Mouse (Mus musculus) megakaryocyte-erythroid progenitor cell, adult 5-6 weeks (primary cell): Measurements from ENCODE around the gene Emp3. TPM values are rescaled to one million over a fixed set of nuclear protein-coding genes. Genes with fewer than 3 reads are reported as not detected.

Experiments used
- ATAC-seq: replicated peaks from 2 replicates; pipeline ENCODE4 v1.8.0; 2016; ENCODE audit warnings: mild to moderate bottlenecking, inconsistent platforms; ENCODE audit not compliant: severe bottlenecking, poor library complexity, low FRiP score, low TSS enrichment
- total RNA-seq, 2 experiments: library from RNA; stranded (forward) in 1 of 2; stranded (reverse) in 1 of 2; fragments of 200-1000, 215-1000 nt in 1 of 2; fragments of >200 nt in 1 of 2; fragmentation: Nextera tagmentation in 1 of 2; gene quantifications; 2 replicates each; pipeline ENCODE4 v1.2.3; 2014 to 2017

Emp3 gene
- total RNA-seq, 2 experiments from 2014 or later: 112 to 180 TPM

- ATAC-seq: peak; percentile 39
Measured at GRCm38 (mm10) chr7:45873061-45873947, 47.9 kb downstream of the Emp3 start.

GRCm38 (mm10) chr7:45872624-45873023, 48.6 kb downstream of the Emp3 start, which contains the start of gene Kdelr1:
Gene Kdelr1, plus strand, starts transcription at chr7:45872772.
- ATAC-seq: peak; percentile 73

GRCm38 (mm10) chr7:45870282-45871058, 50.7 kb downstream of the Emp3 start:
- no peak for ATAC-seq

GRCm38 (mm10) chr7:45869787-45870186, 51.4 kb downstream of the Emp3 start:
- ATAC-seq: no peak

- ATAC-seq: no peak
Measured at GRCm38 (mm10) chr7:45869107-45869670, 52.0 kb downstream of the Emp3 start.

Other genes starting within 250 kb of the Emp3 start
- gene Ntn5, start 237.4 kb downstream of the Emp3 start, total RNA-seq (2014; fragmentation: Nextera tagmentation): not detected in 2 replicates
- gene Ntn5, start 237.4 kb downstream of the Emp3 start, total RNA-seq (2017): not detected in 2 replicates
- not detected in 2 replicates for gene Sec1, start 227.0 kb downstream of the Emp3 start, total RNA-seq (2014; fragmentation: Nextera tagmentation)
- not detected in 2 replicates for gene Sec1, start 227.0 kb downstream of the Emp3 start, total RNA-seq (2017)
- not detected in 2 replicates for gene Car11, start 221.6 kb downstream of the Emp3 start, total RNA-seq (2014; fragmentation: Nextera tagmentation)
- not detected in 2 replicates for gene Car11, start 221.6 kb downstream of the Emp3 start, total RNA-seq (2017)
- gene Dbp, start 216.3 kb downstream of the Emp3 start, total RNA-seq (2014; fragmentation: Nextera tagmentation): 7.1 and 9.1 TPM in 2 replicates
- 5.6 and 6.2 TPM in 2 replicates for gene Dbp, start 216.3 kb downstream of the Emp3 start, total RNA-seq (2017)
- 2,679 and 3,223 TPM in 2 replicates for gene Rpl18, start 205.9 kb downstream of the Emp3 start, total RNA-seq (2014; fragmentation: Nextera tagmentation)
- gene Rpl18, start 205.9 kb downstream of the Emp3 start, total RNA-seq (2017): 1,594 and 2,062 TPM in 2 replicates
- gene Sphk2, start 203.4 kb downstream of the Emp3 start, total RNA-seq (2014; fragmentation: Nextera tagmentation): 16.3 and 19.8 TPM in 2 replicates
- gene Sphk2, start 203.4 kb downstream of the Emp3 start, total RNA-seq (2017): 7.5 and 7.8 TPM in 2 replicates
- gene Fam83e, start 200.2 kb downstream of the Emp3 start, total RNA-seq (2014; fragmentation: Nextera tagmentation): 1.1 and 2.1 TPM in 2 replicates
- gene Fam83e, start 200.2 kb downstream of the Emp3 start, total RNA-seq (2017): 0.61 and 2.9 TPM in 2 replicates
- not detected in 2 replicates for gene Spaca4, start 195.6 kb downstream of the Emp3 start, total RNA-seq (2014; fragmentation: Nextera tagmentation)
- not detected in 2 replicates for gene Spaca4, start 195.6 kb downstream of the Emp3 start, total RNA-seq (2017)
- gene Lmtk3, start 137.7 kb downstream of the Emp3 start, total RNA-seq (2014; fragmentation: Nextera tagmentation): not detected in 2 replicates
- gene Lmtk3, start 137.7 kb downstream of the Emp3 start, total RNA-seq (2017): not detected in 2 replicates
- gene Sult2b1, start 136.7 kb downstream of the Emp3 start, total RNA-seq (2014; fragmentation: Nextera tagmentation): 0.84 TPM in 1 of 2 replicates, not detected in the other
- gene Sult2b1, start 136.7 kb downstream of the Emp3 start, total RNA-seq (2017): not detected in 2 replicates
- 27.2 and 30.8 TPM in 2 replicates for gene Cyth2, start 106.8 kb downstream of the Emp3 start, total RNA-seq (2014; fragmentation: Nextera tagmentation)
- 36.9 and 38.0 TPM in 2 replicates for gene Cyth2, start 106.8 kb downstream of the Emp3 start, total RNA-seq (2017)
- not detected in 2 replicates for gene Kcnj14, start 96.6 kb downstream of the Emp3 start, total RNA-seq (2014; fragmentation: Nextera tagmentation)
- not detected in 2 replicates for gene Kcnj14, start 96.6 kb downstream of the Emp3 start, total RNA-seq (2017)
- gene Grwd1, start 90.5 kb downstream of the Emp3 start, total RNA-seq (2014; fragmentation: Nextera tagmentation): 45.7 and 67.7 TPM in 2 replicates
- gene Grwd1, start 90.5 kb downstream of the Emp3 start, total RNA-seq (2017): 22.1 and 39.4 TPM in 2 replicates
- gene Kdelr1, start 48.6 kb downstream of the Emp3 start, total RNA-seq (2014; fragmentation: Nextera tagmentation): 76.7 and 91.3 TPM in 2 replicates
- 44.4 and 50.2 TPM in 2 replicates for gene Kdelr1, start 48.6 kb downstream of the Emp3 start, total RNA-seq (2017)
- gene Grin2d, start 43.0 kb downstream of the Emp3 start, total RNA-seq (2014; fragmentation: Nextera tagmentation): 0.92 TPM in 1 of 2 replicates, not detected in the other
- gene Grin2d, start 43.0 kb downstream of the Emp3 start, total RNA-seq (2017): 0.23 TPM in 1 of 2 replicates, not detected in the other
- gene Syngr4, start 24.7 kb downstream of the Emp3 start, total RNA-seq (2014; fragmentation: Nextera tagmentation): not detected in 2 replicates
- not detected in 2 replicates for gene Syngr4, start 24.7 kb downstream of the Emp3 start, total RNA-seq (2017)
- gene Tmem143, start 24.5 kb downstream of the Emp3 start, total RNA-seq (2014; fragmentation: Nextera tagmentation): 9.1 and 10.3 TPM in 2 replicates
- gene Tmem143, start 24.5 kb downstream of the Emp3 start, total RNA-seq (2017): 7.3 and 11.3 TPM in 2 replicates
- 2.3 and 5.3 TPM in 2 replicates for gene Ccdc114, start 2.7 kb upstream of the Emp3 start, total RNA-seq (2014; fragmentation: Nextera tagmentation)
- 4.1 and 4.6 TPM in 2 replicates for gene Ccdc114, start 2.7 kb upstream of the Emp3 start, total RNA-seq (2017)
- not detected in 2 replicates for gene Abcc6, start 108.9 kb upstream of the Emp3 start, total RNA-seq (2014; fragmentation: Nextera tagmentation)
- not detected in 2 replicates for gene Abcc6, start 108.9 kb upstream of the Emp3 start, total RNA-seq (2017)
- gene Nomo1, start 112.3 kb upstream of the Emp3 start, total RNA-seq (2014; fragmentation: Nextera tagmentation): 86.4 and 105 TPM in 2 replicates
- gene Nomo1, start 112.3 kb upstream of the Emp3 start, total RNA-seq (2017): 76.8 and 89.3 TPM in 2 replicates
- not detected in 2 replicates for gene Kcnj11, start 179.4 kb upstream of the Emp3 start, total RNA-seq (2014; fragmentation: Nextera tagmentation)
- gene Kcnj11, start 179.4 kb upstream of the Emp3 start, total RNA-seq (2017): not detected in 2 replicates